Mouse (Mus musculus) frontal cortex, adult (tissue): ENCODE results near the gene Gm26992.

Experiments
- ATAC-seq: cut with Nextera tagmentation; 2 replicates; pipeline ENCODE4 v1.9.2; 2017; ENCODE audit warnings: mild to moderate bottlenecking, moderate library complexity, mixed read lengths; ENCODE audit not compliant: low TSS enrichment

Gm26992 gene

DNA sequence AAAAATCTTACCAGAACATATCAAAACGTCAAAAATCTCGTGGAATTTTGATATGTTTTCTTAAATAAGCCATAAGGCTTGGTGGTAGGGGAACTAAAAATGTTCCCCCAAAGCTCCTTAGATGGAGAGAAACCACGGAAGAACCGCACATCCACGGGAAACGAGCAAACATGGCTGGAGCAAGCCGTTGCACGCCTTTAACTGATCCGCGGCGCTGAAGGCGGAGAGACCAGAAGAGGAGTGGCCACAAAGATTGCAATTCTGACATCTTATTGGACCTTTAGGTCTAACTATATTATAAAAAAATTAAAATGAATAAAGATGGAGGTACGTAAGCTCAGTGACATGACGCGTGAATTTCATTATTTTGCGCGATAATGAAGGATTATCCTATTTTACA is 61.2 kb downstream of the Gm26992 start:
- ATAC-seq, result no peak

DNA sequence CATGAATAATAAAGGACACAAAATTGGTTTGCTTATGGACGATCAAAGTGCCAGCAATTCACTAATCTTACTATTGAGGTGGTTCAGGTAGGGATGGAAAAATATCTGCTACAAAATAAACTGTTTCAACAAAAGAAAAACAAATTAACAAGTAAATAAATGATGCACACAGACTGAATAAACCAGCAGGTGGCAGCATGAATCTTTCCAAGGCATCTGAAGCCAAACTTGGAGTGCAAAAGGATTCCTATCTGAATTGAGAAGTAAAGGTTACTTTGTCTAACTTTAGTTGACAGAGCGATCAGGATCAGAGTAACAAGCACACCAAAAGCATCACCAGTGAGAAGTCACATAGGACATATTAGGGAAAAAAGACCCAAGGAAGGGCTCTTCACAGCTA is 62.2 kb downstream of the Gm26992 start:
- ATAC-seq, result no peak

DNA sequence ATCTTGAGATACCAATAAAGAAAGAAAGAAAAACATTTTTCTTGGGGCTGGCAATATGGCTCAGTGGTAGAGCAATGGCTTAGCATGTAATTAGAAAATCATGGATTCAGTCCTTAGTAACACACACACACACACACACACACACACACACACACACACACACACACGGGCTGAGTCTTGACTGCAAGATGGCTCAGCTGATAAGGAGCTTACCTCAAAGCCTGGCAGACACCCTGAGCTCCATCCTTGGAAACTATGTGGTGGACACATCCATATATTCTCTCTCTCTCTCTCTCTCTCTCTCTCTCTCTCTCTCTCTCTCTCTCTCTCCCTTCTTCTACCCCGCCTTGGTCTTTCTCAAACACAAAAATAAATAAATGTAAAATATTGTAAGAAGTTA is 69.0 kb downstream of the Gm26992 start:
- ATAC-seq, result no peak

DNA sequence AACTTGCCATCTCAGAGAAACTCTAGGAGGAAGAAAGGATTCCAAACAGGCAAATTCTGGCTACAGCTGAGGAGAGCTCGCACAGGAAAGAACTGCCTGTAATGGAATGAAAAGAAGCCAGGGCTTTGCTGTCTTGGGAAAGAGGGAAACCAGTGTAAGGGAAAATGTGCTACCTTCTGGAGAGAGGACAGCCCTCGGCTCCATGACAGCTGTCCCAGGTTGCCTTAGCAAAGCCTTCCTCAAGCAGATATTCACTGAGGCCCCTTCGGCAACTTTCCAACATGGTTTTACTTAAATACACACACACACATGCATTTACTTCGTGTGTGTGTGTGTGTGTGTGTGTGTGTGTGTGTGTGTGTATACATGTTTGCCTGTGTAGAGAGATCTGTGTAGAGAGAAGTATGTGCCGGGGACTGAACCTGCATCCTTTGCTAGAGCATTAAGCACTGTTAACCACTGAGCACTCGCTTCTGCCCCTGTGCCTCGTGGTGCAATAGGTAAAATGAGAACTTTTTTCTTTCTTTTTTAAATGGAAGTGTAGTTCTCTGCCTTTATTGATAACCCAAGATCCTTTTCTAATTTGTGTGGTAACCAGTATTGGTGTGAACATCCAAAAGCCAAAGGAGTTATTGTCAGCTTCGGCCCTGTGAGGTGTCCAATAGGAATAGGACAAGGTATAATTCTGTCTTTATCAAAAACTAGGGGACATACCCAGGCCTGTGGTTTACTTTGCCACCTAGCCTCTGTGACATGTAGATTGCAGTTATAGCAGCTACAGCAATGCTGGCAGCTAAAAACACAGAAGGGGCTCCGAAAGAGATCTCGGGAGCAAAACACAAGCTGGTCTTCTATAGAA is 70.8 kb downstream of the Gm26992 start:
- peak; percentile 34; the same call in 1 of the 2 replicates for ATAC-seq

DNA sequence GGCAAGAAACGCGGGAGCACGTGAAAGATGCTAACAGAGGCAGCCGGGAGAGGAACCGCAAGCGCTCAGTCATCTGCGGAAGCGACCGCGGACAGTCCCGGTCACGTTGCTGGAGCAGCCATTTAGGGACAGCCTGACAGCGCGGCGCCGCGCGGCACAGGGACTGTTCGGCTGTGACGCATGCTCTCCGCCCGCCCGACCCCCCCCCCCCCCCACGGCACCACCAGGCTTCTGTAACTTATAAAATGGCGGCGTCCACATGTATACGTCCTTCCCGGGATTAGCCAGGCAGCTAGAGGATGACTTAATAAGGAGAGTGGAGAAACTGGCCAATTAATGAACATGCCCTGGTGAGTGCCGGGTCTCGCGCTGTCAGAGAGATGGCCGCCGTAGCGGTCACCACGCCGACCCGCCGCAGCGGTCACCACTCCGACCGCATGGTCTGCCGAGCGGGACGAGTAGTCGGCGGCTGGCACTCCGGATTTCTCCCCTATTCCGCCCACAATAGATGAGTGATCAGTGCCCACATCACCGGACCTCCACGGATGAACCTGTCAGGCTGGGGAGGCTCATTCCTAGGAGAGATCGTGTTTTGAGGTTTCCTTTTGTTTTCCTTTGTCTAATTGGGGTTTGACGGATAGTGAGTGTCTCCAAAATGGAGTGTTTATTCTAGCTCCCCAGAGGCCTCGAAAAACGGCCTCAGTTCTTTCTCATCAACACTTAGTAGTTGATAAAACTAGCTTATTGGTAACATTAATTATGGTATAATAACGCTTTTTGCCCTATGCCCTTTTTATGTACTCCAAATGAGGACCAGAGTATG is 71.8 kb downstream of the Gm26992 start:
- peak; percentile 93 for ATAC-seq

DNA sequence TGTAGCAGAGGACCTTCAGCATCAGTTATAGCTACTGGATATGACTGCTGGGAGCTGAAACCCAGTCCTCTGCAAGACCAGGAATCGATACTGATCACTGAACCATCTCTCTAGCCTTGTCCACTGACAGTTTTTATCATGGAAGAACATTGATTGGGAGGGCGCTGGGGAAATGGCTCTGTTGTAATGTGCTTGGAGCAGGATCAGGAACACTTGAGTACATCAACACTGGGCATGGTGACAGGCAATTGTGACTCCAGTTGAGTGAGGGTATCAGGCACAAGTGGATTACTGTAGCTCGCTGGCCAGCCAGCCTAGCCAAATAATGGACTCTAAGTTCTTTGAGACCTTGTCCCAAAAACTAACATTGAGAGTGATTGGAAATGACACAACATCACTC is 77.6 kb downstream of the Gm26992 start:
- ATAC-seq, result no peak

DNA sequence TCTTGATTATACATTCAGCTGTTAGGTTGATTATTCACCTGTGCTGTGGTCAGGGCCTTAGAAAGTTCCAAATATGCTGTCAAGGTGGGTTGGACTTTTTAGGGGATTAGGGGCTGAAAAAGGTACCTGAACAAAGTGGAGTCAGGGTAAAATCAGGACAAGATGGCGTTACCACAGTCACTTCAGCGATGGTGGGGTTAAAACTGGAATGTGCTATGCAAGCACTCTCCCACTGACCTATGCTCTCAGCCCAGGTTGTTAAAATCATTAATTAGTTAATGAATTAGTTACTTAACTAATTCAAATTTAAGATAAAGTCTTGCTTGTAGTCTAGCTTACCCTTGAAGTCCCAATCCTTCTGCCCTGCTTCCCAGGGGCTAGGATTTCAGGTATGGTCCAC is 78.3 kb downstream of the Gm26992 start:
- no peak for ATAC-seq

DNA sequence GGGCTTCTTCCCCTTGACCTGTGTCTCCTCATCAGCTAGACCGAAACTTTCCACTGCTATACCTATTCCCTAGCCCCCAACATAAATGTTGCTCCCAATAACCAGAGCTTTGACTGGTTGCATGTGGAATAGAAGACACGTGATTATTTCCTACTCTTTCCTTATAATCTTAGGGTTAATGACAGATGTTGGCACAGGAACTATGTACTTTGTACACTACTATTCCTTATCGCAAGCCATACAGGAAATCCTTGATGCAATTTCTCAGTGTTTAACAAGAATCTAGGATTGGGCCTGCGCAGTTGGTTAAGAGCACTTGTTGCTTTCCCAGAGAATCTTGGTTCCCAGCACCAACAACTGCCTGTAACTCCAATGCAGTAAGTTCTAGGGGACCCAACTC is 86.4 kb downstream of the Gm26992 start:
- no peak for ATAC-seq

DNA sequence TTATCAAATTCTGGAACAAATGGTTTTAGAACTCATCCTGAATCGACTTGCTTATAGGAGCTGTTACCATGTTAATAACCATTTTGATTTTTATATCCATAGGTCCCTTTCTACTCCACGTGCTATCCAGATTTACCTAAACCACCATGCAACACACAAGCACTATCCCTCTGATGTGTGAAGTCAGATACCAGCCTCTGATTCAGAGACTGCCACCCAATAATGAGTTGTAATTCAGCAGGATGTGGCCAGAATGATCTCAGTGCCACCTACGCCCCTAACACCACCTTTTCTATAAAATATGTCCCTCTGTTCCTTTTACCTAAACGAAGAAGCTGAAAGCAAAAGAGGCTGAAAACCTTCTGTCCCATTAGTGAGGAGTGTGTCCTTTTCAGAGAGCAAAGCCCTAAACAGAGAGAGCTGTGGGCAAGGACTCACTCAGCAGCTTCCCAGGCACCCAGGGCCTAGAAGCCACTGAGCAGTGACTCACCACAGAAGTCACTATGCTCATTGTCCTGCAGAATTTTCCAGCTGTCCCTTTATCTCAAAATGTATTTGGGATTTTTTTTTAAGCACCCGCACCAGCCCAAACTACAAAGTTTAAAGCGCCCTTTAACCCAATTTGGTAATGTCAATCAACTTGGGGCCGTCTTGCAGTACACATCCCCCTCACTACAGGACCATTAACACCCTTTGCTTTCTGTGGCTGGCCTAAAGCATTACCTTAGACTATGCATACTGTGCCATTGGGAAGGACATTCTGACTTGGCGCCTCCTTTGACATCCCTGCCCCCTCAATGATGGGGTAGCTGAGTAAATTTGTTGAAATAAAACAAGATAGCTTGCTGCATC is 87.6 kb downstream of the Gm26992 start:
- no peak for ATAC-seq

DNA sequence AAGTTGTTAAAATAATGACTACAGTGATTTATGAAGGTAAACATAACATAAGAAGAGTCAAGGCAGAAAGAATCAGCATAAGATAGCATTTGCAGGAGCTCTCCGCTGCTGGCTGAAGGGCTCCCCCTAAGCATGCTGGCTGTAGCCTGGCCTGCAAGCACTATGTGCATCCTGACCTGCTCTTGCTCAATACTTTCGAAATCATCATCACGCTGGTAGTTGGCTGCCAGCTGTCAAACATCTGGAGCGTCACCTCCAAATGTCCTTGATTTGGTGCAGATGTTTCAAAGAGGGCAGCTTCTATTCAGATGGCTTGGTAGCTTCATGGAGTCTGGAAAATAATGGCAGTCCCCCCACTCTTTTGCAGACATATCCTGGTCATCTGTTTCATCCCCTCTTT is 93.0 kb downstream of the Gm26992 start:
- no peak for ATAC-seq

DNA sequence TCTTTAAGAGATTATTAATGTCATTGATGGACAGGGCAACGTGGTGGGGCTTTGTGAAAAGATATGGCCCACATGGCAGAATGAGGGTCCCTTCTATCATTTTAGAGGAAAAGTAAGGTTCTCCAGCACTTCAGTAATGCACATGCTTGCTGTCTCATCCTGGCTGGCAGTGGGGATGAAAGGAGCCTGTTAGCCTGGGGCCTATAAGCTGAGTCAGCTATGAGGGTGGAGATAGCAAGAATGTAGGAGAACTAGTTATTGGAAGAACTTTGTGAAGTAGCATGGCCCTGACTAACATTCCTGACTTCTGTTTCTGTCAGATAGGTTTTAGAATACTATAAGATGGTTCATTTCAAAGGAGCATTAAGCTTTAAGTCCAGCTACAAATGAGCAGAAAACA is 93.5 kb downstream of the Gm26992 start:
- no peak for ATAC-seq

DNA sequence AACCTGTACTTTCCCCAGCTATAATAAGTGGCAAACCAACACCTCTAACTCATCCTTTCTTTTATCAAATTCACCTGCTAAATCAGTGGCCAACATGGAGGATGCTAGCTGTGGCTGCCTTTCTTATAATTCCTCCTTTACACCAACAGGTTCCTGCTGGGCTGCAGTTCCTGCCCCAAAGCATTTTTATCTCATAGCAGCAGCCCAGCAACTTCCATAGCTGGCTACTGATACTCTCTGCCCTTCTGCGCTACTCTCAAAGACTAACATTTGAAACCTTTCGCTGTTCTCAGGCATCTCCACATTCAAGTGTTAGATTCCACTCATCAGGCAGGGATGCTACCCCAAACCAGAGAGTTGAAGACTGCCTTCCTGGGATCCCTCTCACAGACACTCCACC is 97.0 kb downstream of the Gm26992 start:
- no peak for ATAC-seq

DNA sequence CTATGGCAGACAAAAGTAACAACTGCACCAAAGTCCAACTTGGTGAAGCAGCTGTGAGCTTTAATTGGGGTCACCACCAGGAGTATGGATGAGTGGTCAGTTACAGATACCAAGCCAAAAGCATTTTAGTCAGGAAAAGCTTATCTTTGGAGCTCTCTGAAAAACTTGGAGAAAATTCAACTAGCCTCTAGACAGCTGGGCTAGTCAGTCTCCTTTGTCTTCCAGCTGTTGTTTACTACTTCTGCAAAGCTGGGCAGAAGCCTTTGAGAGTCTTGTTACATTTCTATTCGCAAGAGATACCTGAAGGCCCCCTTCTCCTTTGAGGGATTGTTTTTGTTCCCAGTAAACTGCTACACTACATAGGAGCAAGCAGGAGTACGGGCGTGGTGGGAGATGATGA is 97.7 kb downstream of the Gm26992 start:
- no peak for ATAC-seq

DNA sequence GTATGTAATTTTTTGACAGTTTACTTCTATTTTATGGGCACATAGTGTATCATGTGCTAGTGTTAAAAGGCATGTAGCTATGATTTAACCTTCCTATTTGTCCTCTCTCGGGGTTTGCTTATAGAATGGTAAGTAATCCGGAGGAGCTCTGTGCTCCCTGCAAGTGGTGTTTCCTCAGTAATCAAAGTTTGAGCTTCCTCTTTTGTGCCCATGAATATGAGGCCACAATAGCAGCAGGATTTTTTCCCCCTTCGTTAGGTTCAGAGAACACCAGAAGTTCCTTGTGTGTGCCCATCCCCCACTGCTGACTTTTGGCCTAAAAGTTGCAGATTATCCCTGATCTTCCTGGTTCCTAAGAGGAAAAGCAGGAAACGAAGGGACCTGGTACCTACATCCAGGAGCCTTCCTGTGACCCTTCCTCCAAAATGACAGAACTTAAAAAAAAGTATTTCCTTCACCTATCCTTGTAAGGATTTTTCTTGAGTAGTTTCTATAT is 99.5 kb downstream of the Gm26992 start:
- ATAC-seq, result no peak

DNA sequence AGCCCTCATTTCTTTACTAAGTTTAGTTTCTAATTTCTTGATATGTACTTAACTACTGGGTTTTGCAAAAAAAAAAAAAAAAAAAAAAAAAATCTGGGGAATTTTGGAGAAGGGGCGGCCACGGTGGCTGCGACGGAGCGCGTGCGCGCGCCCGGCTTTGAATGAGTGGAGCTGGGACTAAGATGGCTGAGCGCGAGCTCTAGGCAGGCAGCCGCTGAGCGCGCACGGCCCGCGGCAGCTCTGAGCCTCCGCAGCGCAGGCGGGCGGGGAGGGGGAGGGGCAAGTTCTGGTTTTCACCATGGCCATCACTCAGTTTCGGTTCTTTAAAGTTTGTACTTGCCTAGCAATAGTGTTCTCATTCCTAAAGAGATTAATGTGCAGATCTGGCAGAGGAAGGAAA is 107.4 kb downstream of the Gm26992 start:
- ATAC-seq, result peak; percentile 85
